Mouse (Mus musculus): ENCODE results near the gene Rbms3. TPM values are rescaled to one million over a fixed set of nuclear protein-coding genes. Genes with fewer than 3 reads are reported as not detected.

Gene Rbms3
- polyA plus RNA-seq, 1 experiment from 2014 or later: 8.2 TPM

- no peak overlapping the region for H3K4me3 ChIP-seq
- DNase-seq (ENCODE audit: extremely low spot score, low spot score): no peak
- no peaks in the 10 kb centered on the region for H3K27me3 ChIP-seq (ENCODE audit: poor library complexity, severe bottlenecking)
- 0 out of 2 replicates have a peak, but pooled peaks cover 2% of the 10 kb centered on the region for H3K4me1 ChIP-seq
- WGBS: 93% methylated on average over 15 of the region's 15 CpGs
- no peak overlapping the region for H3K27ac ChIP-seq
- no peaks in the 10 kb centered on the region for H3K36me3 ChIP-seq (replicated peaks)
- H3K9me3 ChIP-seq: no peaks in the 10 kb centered on the region
Measured at GRCm38 (mm10) chr9:116943902-116944301, 685.8 kb downstream of the Rbms3 start.

- no peaks in the 10 kb centered on the region for H3K27me3 ChIP-seq (ENCODE audit: poor library complexity, severe bottlenecking)
Measured at GRCm38 (mm10) chr9:116941116-116941515, 688.6 kb downstream of the Rbms3 start.

GRCm38 (mm10) chr9:116940693-116941092, 689.0 kb downstream of the Rbms3 start:
- Histone ChIP-seq H3K27ac (no peak overlapping the region), H3K9me3 (no peaks in the 10 kb centered on the region), H3K36me3 (replicated peaks) (no peaks in the 10 kb centered on the region), H3K4me1 (no peaks in the 10 kb centered on the region), H3K27me3 (ENCODE audit: poor library complexity, severe bottlenecking) (no peaks in the 10 kb centered on the region), H3K4me3 (no peak overlapping the region)
- WGBS: 88% methylated on average over 8 of the region's 8 CpGs
- DNase-seq (ENCODE audit: extremely low spot score, low spot score): no peak

More at GRCm38 (mm10) chr9:116941116-116941515, 688.6 kb downstream of the Rbms3 start:
- no peak for DNase-seq (ENCODE audit: extremely low spot score, low spot score)
- 91% methylated on average over 4 of the region's 4 CpGs for WGBS
- Histone ChIP-seq H3K36me3 (replicated peaks) (no peaks in the 10 kb centered on the region), H3K27ac (no peak overlapping the region), H3K4me1 (no peaks in the 10 kb centered on the region), H3K4me3 (no peak overlapping the region), H3K9me3 (no peaks in the 10 kb centered on the region)

GRCm38 (mm10) chr9:116928338-116928737, 701.4 kb downstream of the Rbms3 start:
- Histone ChIP-seq H3K9me3 (no peaks in the 10 kb centered on the region), H3K36me3 (replicated peaks) (no peaks in the 10 kb centered on the region), H3K4me3 (no peak overlapping the region), H3K27me3 (ENCODE audit: poor library complexity, severe bottlenecking) (peaks cover 56% of the 10 kb centered on the region), H3K4me1 (peaks cover 7% of the 10 kb centered on the region), H3K27ac (no peak overlapping the region)
- no peak for DNase-seq (ENCODE audit: extremely low spot score, low spot score)
- WGBS: 58% methylated on average over 10 of the region's 10 CpGs

GRCm38 (mm10) chr9:116923151-116923550, 706.6 kb downstream of the Rbms3 start:
- Histone ChIP-seq H3K4me1 (peaks cover 19% of the 10 kb centered on the region), H3K4me3 (no peak overlapping the region), H3K9me3 (no peaks in the 10 kb centered on the region), H3K27me3 (ENCODE audit: poor library complexity, severe bottlenecking) (peaks cover 88% of the 10 kb centered on the region), H3K27ac (no peak overlapping the region), H3K36me3 (replicated peaks) (no peaks in the 10 kb centered on the region)
- WGBS: 88% methylated on average over 8 of the region's 8 CpGs
- no peak for DNase-seq (ENCODE audit: extremely low spot score, low spot score)

- H3K27ac ChIP-seq: no peak overlapping the region
- H3K4me1 ChIP-seq: peaks cover 18% of the 10 kb centered on the region
- no peak overlapping the region for H3K4me3 ChIP-seq
- WGBS: 81% methylated on average over 3 of the region's 3 CpGs
- H3K27me3 ChIP-seq (ENCODE audit: poor library complexity, severe bottlenecking): peaks cover 94% of the 10 kb centered on the region
- no peak for DNase-seq (ENCODE audit: extremely low spot score, low spot score)
- H3K9me3 ChIP-seq: no peaks in the 10 kb centered on the region
- H3K36me3 ChIP-seq (replicated peaks): no peaks in the 10 kb centered on the region
Measured at GRCm38 (mm10) chr9:116922561-116922960, 707.2 kb downstream of the Rbms3 start.

GRCm38 (mm10) chr9:116919441-116920019, 710.2 kb downstream of the Rbms3 start:
- Histone ChIP-seq H3K4me3 (no peak overlapping the region), H3K36me3 (replicated peaks) (no peaks in the 10 kb centered on the region), H3K27me3 (ENCODE audit: poor library complexity, severe bottlenecking) (peaks cover 94% of the 10 kb centered on the region), H3K27ac (0 out of 2 replicates have a peak overlapping the region, but pooled peaks have one; percentile 25), H3K4me1 (peaks cover 18% of the 10 kb centered on the region), H3K9me3 (no peaks in the 10 kb centered on the region)
- peak; percentile 70 for DNase-seq (ENCODE audit: extremely low spot score, low spot score)
- 19% methylated on average over 12 of the region's 12 CpGs for WGBS

- Histone ChIP-seq H3K27ac (no peak overlapping the region), H3K27me3 (ENCODE audit: poor library complexity, severe bottlenecking) (peaks cover 61% of the 10 kb centered on the region), H3K4me1 (peaks cover 14% of the 10 kb centered on the region), H3K4me3 (no peak overlapping the region), H3K36me3 (replicated peaks) (no peaks in the 10 kb centered on the region), H3K9me3 (no peaks in the 10 kb centered on the region)
- 43% methylated on average over 3 of the region's 3 CpGs for WGBS
- DNase-seq (ENCODE audit: extremely low spot score, low spot score): no peak
Measured at GRCm38 (mm10) chr9:116912493-116912847, 717.2 kb downstream of the Rbms3 start.

- Histone ChIP-seq H3K27me3 (ENCODE audit: poor library complexity, severe bottlenecking) (peaks cover 55% of the 10 kb centered on the region), H3K36me3 (replicated peaks) (no peaks in the 10 kb centered on the region), H3K9me3 (no peaks in the 10 kb centered on the region), H3K4me3 (no peak overlapping the region), H3K27ac (no peak overlapping the region), H3K4me1 (peaks cover 14% of the 10 kb centered on the region)
- 33% methylated on average over 2 of the region's 2 CpGs for WGBS
- DNase-seq (ENCODE audit: extremely low spot score, low spot score): no peak
Measured at GRCm38 (mm10) chr9:116911781-116912492, 717.8 kb downstream of the Rbms3 start.

- H3K9me3 ChIP-seq: no peaks in the 10 kb centered on the region
- H3K27me3 ChIP-seq (ENCODE audit: poor library complexity, severe bottlenecking): peaks cover 31% of the 10 kb centered on the region
- H3K27ac ChIP-seq: no peak overlapping the region
- H3K4me1 ChIP-seq: peaks cover 19% of the 10 kb centered on the region
- no peak for DNase-seq (ENCODE audit: extremely low spot score, low spot score)
- H3K36me3 ChIP-seq (replicated peaks): no peaks in the 10 kb centered on the region
- WGBS: 84% methylated on average over 4 of the region's 4 CpGs
- H3K4me3 ChIP-seq: no peak overlapping the region
Measured at GRCm38 (mm10) chr9:116909511-116909910, 720.2 kb downstream of the Rbms3 start.

- Histone ChIP-seq H3K9me3 (no peaks in the 10 kb centered on the region), H3K27ac (no peak overlapping the region), H3K4me3 (no peak overlapping the region), H3K27me3 (ENCODE audit: poor library complexity, severe bottlenecking) (peaks cover 8% of the 10 kb centered on the region; the same call in 1 of the 2 replicates), H3K4me1 (peaks cover 16% of the 10 kb centered on the region), H3K36me3 (replicated peaks) (no peaks in the 10 kb centered on the region)
- DNase-seq (ENCODE audit: extremely low spot score, low spot score): no peak
- WGBS: 63% methylated on average over 4 of the region's 4 CpGs
Measured at GRCm38 (mm10) chr9:116906955-116907354, 722.8 kb downstream of the Rbms3 start.

GRCm38 (mm10) chr9:116905646-116906045, 724.1 kb downstream of the Rbms3 start:
- H3K27me3 ChIP-seq (ENCODE audit: poor library complexity, severe bottlenecking): peaks cover 5% of the 10 kb centered on the region; the same call in 1 of the 2 replicates
- H3K9me3 ChIP-seq: no peaks in the 10 kb centered on the region
- no peaks in the 10 kb centered on the region for H3K36me3 ChIP-seq (replicated peaks)
- WGBS: 60% methylated on average over 2 of the region's 2 CpGs
- H3K4me3 ChIP-seq: no peak overlapping the region
- no peak overlapping the region for H3K27ac ChIP-seq
- H3K4me1 ChIP-seq: peaks cover 13% of the 10 kb centered on the region
- no peak for DNase-seq (ENCODE audit: extremely low spot score, low spot score)

GRCm38 (mm10) chr9:116903304-116903993, 726.3 kb downstream of the Rbms3 start:
- Histone ChIP-seq H3K27me3 (ENCODE audit: poor library complexity, severe bottlenecking) (no peaks in the 10 kb centered on the region; the same call in 1 of the 2 replicates), H3K4me1 (peaks cover 13% of the 10 kb centered on the region), H3K36me3 (replicated peaks) (no peaks in the 10 kb centered on the region), H3K9me3 (no peaks in the 10 kb centered on the region), H3K27ac (no peak overlapping the region), H3K4me3 (no peak overlapping the region)
- DNase-seq (ENCODE audit: extremely low spot score, low spot score): no peak
- WGBS: 67% methylated on average over 11 of the region's 11 CpGs

All from forebrain, embryonic 10.5 days (tissue).